Mouse (Mus musculus) cerebellum, adult 8-10 months (tissue): ENCODE measurements at regions not wholly inside any gene's neighbourhood (a gene's known extent, or its start where the extent isn't known, plus 50 kb on each side); places are given as distances from the start of the nearest gene placed in this dataset.
A peak's percentile ranks its signal among the peaks of the same experiment; 100 is the strongest.

Experiments
- DNase-seq: peaks from one replicate; pipeline ENCODE4 v3.0.0; 2022

- no peak for DNase-seq
These were observed 209.7 kb downstream of the Igsf11 start for GRCm38 (mm10) chr16:39102151-39102550.

DNA sequence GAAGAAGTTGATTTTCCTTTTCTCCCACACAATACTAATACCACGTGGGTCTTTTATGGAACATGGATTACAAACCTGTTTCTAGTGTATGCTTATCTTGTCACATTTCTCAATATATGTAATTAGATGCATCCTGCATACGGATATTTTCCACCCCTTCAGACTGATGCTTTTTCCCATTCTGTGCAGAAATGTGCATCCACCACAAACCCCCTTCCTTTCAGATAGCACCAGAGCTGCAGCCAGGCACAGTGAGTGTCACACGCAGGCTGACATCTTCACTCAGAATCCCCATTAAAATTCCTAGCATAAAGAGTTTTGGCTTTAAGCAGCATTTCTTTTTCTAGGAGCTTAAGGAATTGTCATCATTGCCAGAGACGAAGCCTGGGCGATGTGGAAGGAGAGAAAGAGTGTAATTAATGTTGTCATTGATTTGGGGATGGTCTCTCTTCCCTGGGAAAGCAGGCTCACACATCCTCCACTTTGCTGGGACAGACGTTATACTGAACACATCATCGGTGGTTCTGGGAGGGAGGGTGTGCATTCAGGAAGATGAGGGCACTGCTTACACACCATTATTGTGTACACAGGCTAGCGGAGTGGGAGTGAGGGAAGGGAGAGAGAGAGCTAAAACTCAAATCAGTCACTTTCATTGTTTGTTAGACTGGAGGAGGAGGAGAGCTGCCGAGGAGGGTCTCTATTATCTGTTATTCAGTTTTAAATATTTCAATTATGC lies 211.1 kb downstream of the Igsf11 start:
- no peak for DNase-seq

DNA sequence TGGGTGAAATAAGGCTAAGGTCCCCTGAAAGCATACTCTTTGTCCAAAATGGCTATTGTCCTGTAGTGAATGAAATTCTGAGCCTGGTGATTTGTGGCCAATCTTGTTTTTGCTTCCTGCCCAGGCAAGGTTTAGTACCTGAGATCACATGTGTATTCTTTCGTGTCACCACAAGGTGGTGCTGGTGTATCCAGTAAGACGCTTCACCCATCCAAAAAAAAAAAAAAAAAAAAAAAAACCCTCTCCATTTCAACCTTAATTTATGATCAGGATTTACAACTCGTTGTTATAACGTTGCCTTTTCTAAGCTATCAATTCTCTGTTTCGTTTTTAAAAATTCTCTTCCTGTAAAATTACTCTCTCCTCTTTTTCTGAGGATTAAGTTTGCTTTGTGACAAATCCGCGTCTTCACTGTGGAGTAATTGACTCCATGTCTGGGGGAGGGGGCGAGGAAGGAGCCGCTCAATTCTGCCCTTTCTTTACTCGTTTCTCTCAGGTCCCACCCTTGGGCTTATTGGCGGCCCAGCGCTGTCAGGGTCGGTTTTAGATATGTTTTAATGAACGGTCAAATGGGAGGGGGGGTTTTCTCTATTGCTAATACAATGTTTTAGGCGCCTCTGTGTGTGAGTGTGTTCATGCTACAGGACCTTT lies 217.0 kb downstream of the Igsf11 start:
- DNase-seq: peak; percentile 37

- DNase-seq: no peak
These were observed 217.6 kb downstream of the Igsf11 start for GRCm38 (mm10) chr16:39110089-39110488.

- DNase-seq: no peak
These were observed 225.6 kb downstream of the Igsf11 start for GRCm38 (mm10) chr16:39118059-39118458.

DNA sequence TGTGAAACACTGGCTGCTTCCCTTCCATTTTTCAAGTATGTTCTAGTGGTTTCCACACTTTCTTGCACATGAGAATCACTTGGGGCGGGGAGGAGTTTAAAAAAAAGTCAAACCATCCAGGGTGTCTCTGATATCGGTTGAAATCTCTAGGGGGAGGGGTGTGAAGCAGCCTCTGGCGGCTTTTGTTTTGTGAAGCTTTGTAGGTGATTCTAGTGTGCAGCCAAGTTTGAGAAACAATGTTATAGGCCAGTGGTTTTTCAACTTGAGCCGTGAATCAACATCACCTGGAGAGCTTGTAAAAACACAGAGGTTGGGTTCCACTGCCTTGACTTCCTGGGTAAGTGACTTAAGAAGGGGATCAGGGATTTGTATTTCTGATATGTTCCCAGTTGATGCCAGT lies 227.3 kb downstream of the Igsf11 start:
- DNase-seq: no peak

DNA sequence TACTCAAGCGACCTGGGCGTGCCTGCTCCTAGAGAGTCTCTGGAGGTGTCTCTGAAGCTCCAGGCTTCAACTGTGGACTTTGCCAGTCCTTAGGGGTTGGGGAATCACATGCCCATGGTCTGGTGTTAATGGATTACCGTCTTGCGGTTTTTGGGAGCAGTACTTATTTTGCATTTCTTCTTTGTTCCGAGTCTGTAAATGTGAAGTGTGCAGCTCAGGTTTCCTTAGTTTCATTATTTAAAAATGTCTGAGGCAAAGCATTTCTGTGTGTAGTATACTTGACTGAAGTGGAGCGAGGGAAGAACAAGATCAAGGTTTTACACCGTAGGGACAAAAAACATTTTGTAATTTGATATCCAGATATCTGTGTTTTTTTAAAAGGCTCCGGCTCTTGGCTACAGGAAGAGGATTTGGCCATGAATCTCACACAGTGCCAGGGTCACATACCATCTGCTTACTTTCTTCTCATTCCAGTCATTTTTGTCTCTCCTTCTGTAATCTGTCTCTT lies 231.0 kb downstream of the Igsf11 start:
- no peak for DNase-seq

DNA sequence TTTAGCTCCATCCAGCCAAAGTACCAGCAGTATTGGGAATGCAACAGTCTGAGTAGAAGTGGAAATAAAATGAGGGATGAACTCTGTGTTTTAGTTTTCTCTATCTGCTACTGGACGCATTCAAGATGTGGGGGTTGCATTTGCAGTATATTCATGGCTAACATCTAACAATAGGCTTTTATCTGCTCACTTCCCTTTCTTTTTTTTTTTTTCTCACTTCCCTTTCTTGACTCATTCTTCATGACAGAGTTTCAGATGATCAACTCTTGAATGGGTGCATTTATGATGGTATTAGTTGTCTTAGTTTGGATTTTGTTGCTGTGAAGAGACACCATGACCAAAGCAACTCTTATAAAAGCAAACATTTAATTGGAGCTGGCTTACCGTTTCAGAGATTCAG lies 240.0 kb downstream of the Igsf11 start:
- no peak for DNase-seq

DNA sequence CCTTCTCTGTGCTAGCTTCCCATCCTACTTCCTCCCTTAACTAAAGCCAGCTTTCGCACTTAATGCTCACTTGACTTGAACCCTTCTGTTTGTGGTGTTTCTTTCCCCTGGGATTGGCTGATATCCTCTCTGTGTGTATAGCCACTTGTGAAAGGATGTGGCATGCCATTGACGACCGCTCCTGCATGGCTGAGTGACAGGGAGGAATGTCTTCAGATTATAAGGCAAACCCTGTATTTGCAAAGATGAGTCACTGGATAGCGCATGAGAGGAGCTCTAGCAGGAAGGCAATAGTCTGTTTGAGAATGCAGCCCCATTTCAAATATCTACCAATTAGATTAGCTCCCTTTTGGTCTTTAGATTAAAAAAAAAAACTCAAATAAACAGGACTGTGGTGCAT lies 243.3 kb downstream of the Igsf11 start:
- no peak for DNase-seq

- no peak for DNase-seq
These were observed 254.7 kb downstream of the Igsf11 start for GRCm38 (mm10) chr16:39147151-39147550.

DNA sequence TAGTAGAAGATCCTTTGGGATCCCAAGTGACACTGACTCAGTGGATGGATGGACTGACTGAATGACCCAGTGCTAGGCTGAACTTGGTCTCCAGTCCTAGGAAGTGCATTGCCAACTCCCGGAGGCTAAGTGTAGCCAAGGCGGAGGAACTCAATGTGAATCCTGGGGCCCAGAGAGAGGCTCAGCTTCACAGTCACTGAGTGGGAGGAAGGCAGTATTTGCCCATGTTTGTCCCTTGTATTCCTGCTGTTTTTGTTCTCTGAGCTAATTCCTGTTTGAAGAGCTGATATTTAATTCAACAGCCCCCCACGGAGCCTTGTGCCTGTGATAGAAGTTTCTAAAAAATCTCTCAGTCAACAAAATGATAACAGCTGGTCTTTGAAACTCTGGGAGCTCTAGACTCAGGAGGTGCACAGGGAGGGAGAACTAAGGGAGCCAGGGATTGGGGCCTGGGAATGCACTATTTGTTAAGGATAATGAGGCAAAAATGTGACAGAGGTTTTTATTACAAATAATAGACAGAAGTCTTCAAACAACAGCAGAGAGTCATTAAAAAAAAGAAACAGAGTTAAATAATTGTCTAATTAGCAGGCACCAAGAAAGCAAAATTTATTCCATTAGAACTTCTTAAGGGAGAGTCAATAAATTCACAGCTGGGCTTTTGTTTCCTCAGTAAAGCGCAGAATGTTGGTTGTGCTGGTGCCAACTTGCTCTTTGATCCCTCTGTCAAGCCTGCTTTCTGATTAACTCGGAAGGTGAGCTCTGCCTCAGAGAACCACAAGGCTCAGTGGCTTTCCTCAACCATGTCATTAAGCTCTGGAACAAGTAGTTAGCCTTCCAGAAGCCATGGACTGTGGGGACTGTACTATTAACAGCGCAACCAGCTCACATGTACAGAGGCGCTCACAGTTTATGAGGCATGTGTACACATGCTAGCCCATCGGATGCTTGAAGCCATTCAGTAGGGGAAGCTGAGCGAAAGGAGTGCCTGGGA lies 259.2 kb downstream of the Igsf11 start:
- no peak for DNase-seq

GRCm38 (mm10) chr16:39158893-39159292 lies 266.4 kb downstream of the Igsf11 start:
- no peak for DNase-seq

DNA sequence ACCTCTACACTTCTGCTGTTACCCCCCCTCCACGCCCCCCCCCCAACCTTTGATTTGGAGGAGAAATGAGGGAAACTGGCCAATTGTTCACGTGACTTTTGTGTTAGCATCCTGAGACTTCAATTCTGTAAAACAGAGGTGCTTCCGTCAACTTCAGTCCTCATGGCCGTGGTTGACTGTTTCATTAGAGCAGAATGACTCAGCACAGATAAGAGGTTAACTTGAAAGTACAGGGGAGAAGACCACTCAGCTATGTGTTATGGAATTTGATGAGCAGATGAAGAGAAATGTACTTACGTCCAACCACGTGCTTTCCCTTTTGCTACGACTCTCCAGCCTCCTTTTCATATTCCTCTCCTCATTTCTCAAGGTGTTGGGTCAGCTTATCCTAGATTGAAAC lies 267.3 kb downstream of the Igsf11 start:
- DNase-seq: no peak

DNA sequence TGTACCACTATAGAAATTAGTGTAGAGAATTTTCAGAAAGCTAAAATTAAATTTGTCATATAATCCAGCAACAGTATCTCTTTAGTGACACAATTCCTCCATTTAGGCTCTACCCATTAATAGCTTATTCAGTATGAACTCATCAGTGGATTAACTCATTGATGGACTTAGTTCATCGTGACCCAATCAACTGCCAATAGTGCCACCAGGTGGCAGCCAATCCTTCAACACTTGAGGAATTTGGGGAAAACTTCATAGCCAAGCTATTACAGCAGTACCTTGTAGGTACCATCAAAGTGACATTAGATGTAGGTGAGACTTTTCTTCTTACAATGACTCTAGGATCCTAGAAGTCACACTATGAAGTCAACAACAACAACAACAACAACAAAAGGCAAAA lies 270.2 kb downstream of the Igsf11 start:
- DNase-seq: no peak

- DNase-seq: no peak
These were observed 299.4 kb downstream of the Igsf11 start for GRCm38 (mm10) chr16:39191861-39192260.

- DNase-seq: peak; percentile 6
These were observed 303.0 kb downstream of the Igsf11 start for GRCm38 (mm10) chr16:39195431-39195830.

GRCm38 (mm10) chr16:39196896-39197295 lies 304.4 kb downstream of the Igsf11 start:
- DNase-seq: no peak

- DNase-seq: no peak
These were observed 331.1 kb downstream of the Igsf11 start for GRCm38 (mm10) chr16:39223551-39223950.

DNA sequence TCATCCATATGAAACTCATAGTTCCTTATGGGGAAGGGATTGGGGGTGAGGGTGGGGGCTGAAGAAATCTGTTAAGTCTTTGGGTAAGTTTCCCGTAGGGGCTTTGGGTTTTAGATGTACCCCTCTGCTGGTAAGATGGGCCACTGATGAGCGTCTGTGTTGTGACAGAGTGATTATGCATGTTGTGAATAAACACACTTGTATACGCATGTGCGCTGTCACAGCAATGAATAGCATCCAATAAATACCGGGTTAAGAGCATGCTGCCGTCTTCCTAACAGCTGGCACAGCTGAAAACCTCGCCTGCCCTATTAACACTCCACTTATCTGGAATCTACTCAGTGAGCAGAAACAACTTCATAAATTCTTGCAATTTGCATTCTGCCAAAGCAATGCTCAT lies 337.0 kb downstream of the Igsf11 start:
- DNase-seq: no peak

GRCm38 (mm10) chr16:39230439-39230838 lies 338.0 kb downstream of the Igsf11 start:
- DNase-seq: no peak

DNA sequence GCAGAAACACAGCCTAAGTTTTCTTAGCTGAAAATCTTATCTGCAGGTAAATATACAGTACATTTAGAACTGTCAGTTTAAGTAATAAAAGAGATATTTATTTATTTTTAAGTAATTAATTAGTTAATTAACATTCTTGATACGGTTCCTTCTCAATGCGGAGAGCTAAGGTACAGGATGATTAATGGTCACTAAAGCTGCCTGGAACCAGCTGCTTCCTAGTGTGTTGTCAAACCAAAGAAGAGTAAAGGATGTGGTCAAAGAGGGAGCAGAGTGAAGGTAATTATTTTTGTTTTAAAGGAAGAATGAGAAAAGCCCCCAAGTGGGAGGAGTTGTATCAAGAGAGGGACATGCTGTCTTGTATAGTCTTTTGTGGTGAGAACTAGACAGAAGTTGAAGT lies 341.8 kb downstream of the Igsf11 start:
- DNase-seq: no peak

DNA sequence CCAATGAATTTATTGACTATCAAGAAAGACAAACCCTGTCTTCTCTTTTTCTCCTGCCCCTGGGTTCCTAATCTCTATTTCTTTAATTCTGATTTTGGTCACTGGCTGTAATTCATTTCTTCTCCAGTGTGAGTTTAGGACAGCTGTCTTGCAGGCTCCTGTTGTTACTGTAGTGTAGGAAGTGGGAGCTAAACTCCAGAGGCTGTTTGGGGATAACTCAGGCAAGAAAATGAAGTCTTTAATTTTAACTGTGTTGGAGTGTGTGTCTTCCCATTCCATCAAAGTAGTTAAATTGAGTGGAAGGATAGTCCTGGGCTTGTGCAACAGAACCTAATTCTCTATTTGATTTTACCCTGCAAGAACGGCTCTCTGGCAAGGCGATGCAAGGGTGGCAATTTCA lies 381.0 kb downstream of the Igsf11 start:
- DNase-seq: no peak

DNA sequence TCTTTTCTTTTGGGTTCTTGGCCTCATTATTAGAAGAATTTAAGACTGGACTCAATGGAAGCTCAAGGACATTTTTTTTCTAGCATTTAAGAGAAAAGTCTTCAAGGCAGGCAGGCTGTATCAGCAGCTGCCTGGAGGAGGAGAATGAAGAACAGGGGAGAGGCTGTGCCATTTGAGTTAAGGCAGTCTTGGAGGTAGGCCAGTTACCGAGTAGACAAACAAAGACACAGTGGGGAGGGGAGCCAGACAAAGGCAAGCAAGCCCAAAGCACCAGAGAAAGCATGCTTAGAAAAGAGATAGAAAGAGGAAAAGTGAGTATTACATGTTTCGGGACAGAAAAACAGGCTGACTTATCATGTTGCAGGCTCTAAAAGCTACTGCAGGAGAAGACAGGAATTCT lies 392.0 kb downstream of the Igsf11 start:
- no peak for DNase-seq
